Mouse (Mus musculus) ZHBTc4 (cell line): ENCODE measurements around the gene Ciapin1.
A peak's percentile ranks its signal among the peaks of the same experiment; 100 is the strongest.

ENCODE experiments used
- DNase-seq: peaks from one replicate; pipeline ENCODE4 v3.0.0-alpha.2; 2011; ENCODE audit warnings: low read depth, low spot score

The Ciapin1 gene

DNA sequence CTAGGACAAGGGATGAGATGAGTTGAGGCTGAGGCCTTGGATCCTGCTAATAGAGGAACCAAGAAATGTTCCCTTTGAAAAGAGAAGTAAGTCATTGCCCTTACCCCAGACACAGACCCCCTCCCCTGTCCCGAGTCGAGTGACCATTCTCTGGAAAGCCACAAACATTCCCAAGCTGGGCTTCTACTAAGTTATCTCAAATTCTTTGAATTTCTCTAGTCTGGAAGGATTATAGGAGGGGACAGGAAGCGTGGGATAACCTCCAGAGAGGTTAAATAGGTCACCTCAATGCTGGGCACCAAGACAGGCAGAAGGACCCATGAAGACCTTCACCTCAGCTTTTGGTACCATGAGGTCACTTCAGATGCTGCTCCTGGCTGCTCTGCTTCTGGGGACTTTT lies 28.0 kb downstream of the Ciapin1 start, which contains the start of gene Ccl17:
TSS of gene Ccl17 (plus strand) at position 301 of the 400 bp plus-strand sequence.
- DNase-seq = no peak

- DNase-seq = no peak
Observed at GRCm38 (mm10) chr8:94808372-94808771, 29.8 kb downstream of the Ciapin1 start.

DNA sequence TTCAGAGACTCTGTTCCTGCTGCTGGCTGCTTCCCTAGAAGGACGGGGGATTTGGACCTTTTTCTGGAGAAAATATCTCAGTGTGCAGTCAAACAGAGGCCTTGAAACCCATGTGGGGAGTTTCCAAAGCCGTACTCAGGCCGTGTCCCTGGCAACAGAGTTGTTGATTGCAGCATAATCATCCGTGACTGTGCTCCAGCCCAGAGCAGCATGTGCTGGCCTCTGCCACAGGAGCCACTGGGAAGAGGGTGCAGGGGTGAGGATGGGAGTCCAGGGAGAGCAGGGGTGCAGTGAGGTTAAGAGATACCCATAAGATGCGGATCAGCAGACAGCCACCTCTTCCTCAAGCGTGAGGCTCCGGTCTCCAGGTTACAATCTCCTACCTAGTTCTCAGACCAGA lies 30.7 kb downstream of the Ciapin1 start:
- no peak for DNase-seq

DNA sequence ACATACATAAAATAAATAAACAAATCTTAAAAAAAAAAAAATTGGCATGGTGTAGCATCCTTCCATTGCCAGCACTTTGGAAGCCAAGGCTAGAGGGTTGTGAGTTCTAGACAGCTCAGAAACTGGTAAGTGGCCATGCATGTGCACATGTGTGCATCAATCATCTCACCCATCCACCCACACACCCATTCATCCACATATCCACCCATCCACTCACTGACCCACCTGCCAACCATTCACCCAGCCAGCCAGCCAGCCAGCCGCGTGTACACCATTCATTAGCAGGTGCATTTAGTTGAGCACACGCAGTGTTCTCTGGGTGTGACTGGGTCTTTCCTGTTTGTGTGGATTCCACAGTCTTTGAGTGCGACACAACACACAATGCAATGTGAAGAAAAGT lies 32.3 kb downstream of the Ciapin1 start:
- no peak for DNase-seq

DNA sequence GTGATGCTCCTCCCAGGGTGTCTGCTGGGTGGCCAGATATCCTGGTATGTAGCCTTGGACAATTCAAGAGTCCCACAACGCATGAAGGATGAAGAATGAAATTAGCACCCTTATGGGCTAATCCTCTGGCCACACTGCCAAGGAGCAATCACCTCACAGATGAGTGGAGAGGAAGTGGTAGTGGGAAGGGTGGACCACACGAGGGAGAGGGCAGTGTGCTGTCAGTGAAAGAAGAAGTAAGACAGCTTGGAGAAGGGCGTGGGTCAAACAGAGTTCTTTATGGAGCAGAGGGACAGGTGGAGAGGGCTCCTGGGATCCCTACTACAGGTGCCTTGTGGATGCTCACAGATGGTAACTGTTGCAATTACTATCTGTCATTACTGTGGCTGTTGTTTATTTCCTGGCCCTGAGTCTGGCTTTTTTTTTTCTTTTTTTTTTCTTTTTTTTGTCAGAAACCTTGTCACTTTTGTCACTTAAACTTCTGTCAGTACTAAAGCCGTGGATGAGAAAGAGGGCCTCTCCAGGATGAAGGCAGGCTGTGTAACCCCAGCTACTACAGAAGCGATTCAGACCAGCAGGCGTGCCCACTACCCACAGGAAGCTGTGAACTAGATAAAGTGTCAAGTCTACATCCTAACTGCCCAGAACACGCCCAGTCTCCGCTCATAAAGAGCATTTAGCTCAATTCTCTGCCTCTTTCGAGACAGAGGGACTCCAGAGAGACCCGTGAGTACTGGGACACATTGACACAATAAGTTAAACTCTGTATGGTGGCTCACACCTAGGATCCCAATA lies 33.4 kb downstream of the Ciapin1 start:
- DNase-seq = no peak

- DNase-seq = no peak
Observed at GRCm38 (mm10) chr8:94803551-94803950, 34.6 kb downstream of the Ciapin1 start.

- DNase-seq = no peak
Observed at GRCm38 (mm10) chr8:94802375-94802774, 35.8 kb downstream of the Ciapin1 start.

DNA sequence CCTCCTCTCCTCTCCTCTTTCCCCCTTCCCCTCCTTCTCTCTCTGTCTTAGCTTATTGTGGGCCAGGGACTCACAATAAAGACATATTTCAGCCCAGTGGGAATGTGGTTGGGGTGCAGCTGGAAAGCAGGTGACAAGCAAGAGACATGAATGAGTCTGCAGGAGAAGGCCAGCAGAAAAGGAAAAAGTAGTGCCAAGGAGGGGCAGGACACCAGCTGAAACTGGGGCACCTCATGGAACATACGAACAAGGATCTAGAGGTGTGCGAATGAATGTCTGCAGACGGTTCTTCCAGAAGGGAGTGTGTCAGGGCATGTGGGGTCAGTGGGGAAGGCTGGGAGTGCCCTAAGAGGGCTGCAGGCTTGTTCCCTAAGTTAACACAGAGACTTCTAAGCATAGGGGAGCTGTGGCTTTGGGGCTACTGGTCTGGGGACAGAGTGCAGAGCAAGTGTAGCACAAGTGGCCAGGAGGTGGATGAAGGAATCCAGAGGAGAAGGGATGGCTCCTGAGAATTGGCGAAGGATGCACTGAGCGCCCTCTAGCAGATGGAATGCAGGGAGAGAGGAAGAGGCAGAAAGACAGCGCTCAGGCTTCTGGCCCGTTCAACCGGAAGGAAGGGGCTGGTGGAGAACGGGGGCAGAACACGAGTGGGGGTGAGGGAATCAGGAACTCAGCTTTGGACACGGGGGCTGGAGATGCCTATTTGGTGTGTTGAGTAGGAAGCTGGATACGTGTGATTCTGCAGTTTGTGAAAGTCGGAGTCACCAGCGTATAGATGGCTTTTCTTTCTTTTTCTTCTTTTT lies 36.7 kb downstream of the Ciapin1 start:
- peak; percentile 58 for DNase-seq

GRCm38 (mm10) chr8:94800278-94800968 lies 37.7 kb downstream of the Ciapin1 start:
- peak; percentile 83 for DNase-seq

- DNase-seq = no peak
Observed at GRCm38 (mm10) chr8:94794782-94795181, 43.4 kb downstream of the Ciapin1 start.

DNA sequence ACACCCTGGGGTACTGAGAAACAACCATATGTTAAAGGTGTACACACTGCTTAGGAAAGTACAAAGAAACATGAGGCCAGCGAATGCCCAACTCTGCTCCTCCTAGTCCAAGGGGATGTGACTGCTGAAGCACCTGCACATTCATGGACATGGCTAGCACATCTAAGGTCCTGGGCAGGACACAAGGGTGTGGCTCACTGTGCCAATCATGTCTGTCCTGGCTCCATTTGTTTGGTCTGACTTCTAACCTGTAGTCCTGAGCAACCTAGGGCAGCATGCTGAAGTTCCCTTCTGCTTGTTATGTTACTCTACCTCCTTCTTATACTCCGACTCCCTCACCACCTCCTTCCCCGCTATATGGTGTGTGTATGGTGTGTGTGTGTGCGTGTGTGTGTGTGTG lies 43.8 kb downstream of the Ciapin1 start:
- no peak for DNase-seq

DNA sequence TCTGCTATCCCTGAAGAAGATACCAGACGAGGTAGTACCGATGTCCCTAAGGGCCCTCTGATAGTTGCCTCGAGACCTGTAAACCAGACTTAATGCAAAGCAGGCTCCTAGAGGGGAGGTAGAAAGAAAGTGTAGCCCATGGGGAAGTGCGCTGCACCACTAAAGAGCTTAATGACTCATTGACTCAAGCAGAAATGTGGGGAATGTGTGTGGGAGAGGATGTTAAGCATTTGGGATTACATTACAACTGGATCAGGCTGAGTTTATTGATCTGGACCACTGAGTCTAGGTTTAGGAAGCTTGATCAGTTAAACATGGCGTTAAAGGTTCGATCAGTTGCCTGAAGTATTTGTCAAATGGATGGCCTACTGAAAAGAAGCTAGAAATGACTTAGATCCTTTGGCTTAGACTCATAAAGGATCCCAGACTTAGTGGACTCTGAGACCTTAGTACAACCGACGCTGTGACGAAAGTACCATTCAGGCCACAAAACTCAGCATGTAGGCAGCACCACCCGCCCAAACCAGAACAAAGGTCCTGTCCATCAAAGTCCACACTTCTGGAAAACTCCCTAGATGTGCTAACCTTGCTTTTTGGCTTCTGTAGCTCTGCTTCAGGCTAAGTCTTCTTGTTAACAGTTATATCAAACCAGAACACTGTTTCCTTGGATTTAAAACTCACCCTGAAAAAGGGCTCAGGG lies 48.8 kb downstream of the Ciapin1 start:
- no peak for DNase-seq

DNA sequence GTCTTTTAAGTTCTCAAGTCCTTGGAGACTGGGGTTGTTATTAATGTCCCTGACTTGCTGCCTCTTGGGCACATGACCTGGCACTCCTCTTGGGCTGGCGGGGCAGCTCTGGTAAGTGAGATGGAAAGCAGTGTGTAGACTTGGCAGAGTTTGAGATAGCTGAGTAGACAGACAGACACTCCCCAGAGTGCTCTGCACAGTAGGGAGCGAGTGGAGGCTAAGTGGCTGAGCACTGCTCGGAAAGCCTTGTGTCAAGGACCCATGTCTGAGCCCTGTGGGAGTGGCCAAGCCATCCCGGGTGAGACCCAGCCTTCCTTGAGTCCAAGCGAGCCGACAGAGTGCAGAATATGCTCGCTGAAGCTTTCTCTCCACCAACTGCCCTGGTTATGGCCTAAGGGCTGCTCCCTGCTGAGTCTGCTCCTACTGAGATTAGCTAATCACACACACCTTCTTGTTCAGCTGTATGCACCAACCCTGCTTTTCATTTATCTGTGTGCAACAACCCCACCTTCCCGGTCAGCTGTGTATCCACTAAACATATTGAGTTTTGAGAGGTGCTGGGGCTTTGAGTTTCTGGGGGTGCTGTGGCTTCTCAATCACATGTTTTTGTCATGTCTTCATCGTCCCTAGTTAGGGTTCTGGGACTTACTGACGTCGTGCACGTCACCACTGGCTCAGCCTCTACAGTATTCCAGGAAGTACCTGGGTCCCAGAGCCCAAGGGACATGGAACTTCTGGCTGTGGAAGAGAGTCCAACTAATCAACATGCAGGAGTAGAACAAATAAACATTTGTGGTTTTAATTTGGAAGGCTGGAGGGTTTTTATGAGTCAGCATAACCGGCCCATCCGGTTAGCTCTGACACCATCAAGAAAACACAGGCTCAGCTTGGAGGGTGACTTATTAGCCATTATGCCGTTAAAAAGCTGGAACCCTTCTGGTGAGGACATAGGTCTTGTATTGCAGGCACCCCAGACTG lies 50.3 kb downstream of the Ciapin1 start:
- peak; percentile 91 for DNase-seq

- no peak for DNase-seq
Observed at GRCm38 (mm10) chr8:94785995-94786595, 52.1 kb downstream of the Ciapin1 start.

DNA sequence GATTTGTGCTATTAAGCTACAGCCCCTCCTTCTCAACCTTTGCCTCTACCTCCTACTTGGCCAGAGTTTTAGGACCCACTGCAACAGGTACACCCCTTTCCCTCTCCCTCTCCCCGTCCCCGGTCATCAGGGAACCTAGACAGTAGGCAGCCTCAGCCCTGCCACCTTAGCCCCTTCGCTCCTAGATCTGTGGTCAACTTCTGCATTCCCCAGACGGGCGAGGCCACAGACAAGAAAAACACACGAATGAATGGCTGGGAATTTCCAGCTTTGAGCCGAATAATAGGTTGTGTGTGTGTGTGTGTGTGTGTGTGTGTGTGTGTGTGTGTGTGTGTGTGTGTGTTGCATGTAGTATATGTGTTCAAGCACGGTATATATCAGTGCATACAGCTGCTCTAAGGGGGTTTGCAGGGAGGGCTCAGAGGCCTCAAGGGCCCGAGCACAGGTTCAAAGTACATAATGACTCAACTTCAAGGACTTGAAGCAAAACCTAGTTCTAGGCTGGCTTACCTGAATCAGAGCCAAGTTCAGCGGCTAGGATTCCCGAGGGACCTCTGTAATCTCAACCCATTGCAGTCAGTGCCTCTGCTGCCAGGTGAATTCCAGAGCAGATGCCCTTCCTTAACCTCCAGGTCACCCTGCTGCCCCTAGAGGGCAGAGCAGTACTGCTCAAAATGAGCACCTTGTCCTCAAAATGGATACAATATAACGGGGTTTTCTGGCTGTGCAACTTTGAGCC lies 52.7 kb downstream of the Ciapin1 start:
- DNase-seq = peak; percentile 69

DNA sequence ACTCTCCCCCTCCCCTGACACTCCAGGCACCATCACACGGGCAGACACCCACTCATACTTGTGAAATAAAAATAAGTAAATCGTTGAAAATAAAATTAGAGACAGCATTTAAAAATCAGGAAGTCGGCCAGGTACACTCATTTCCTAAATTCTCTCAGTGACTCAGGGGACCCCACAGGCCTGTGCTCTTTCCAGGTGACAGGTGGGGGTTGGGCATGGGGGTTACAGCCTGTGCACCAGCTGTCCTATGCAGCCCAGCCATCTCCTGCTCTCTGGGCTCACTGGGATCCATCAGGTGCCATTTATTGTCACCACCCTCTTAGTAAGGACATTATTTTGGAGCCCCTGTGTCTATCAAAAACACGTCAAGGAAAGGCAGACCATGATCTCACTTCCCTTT lies 54.3 kb downstream of the Ciapin1 start:
- DNase-seq = no peak

- DNase-seq = peak; percentile 85
Observed at GRCm38 (mm10) chr8:94781838-94782235, 56.3 kb downstream of the Ciapin1 start.

GRCm38 (mm10) chr8:94781155-94781837 lies 56.9 kb downstream of the Ciapin1 start:
- DNase-seq = peak; percentile 15
